Mouse (Mus musculus) midbrain, postnatal 0 days (tissue): ENCODE measurements around the gene Krtap1-3. TPM values are rescaled to one million over a fixed set of nuclear protein-coding genes. Genes with fewer than 3 reads are reported as not detected.

Experiments
- ATAC-seq: fragments of 200-750 bp; cut with Nextera tagmentation; 2 replicates; pipeline ENCODE4 v1.8.0; 2017; ENCODE audit warnings: moderate number of reproducible peaks, mild to moderate bottlenecking, moderate TSS enrichment, moderate library complexity; ENCODE audit not compliant: low FRiP score
- DNase-seq: peaks from one replicate; pipeline ENCODE4 v3.0.0-alpha.2; 2015; ENCODE audit warnings: low spot score
- H3K27ac ChIP-seq: fragments of 300-500 bp; sonication (generic); 2 replicates; pipeline ENCODE4 v1.5.1; 2014; ENCODE audit warnings: low read depth, mild to moderate bottlenecking, low read length, mixed read lengths
- H3K27me3 ChIP-seq: fragments of 300-500 bp; sonication (generic); 2 replicates; pipeline ENCODE4 v1.6.1; 2014; ENCODE audit warnings: low read length, control low read depth, mixed read lengths; ENCODE audit not compliant: insufficient read depth
- H3K36me3 ChIP-seq: fragments of 300-500 bp; sonication (generic); 2 replicates; pipeline ENCODE4 v1.6.1; 2014; ENCODE audit warnings: low read length, control low read depth, mixed read lengths; ENCODE audit not compliant: insufficient read depth
- H3K4me1 ChIP-seq: fragments of 300-500 bp; sonication (generic); 2 replicates; pipeline ENCODE4 v1.6.1; 2014; ENCODE audit warnings: mild to moderate bottlenecking, control low read depth, antibody characterized with exemption, low read length, mixed read lengths; ENCODE audit not compliant: insufficient read depth
- H3K4me2 ChIP-seq: fragments of 300-500 bp; sonication (generic); 2 replicates; pipeline ENCODE4 v1.6.1; 2014; ENCODE audit warnings: low read depth, mild to moderate bottlenecking, low read length, mixed read lengths; ENCODE audit not compliant: poor library complexity, severe bottlenecking
- H3K4me3 ChIP-seq: fragments of 300-500 bp; sonication (generic); 2 replicates; pipeline ENCODE4 v1.5.1; 2014; ENCODE audit warnings: low read depth, mild to moderate bottlenecking, low read length, moderate library complexity
- H3K9ac ChIP-seq: fragments of 300-500 bp; sonication (generic); replicated peaks from 2 replicates; pipeline ENCODE4 v1.6.1; 2014; ENCODE audit warnings: mild to moderate bottlenecking, low read length, moderate library complexity, mixed read lengths; ENCODE audit not compliant: poor library complexity, severe bottlenecking
- H3K9me3 ChIP-seq: fragments of 300-500 bp; sonication (generic); 2 replicates; pipeline ENCODE4 v1.6.1; 2016; ENCODE audit warnings: low read length, control low read depth
- CTCF ChIP-seq: IDR thresholded peaks from 2 replicates; pipeline ENCODE4 v1.5.1; 2016; ENCODE audit warnings: antibody characterized with exemption, mild to moderate bottlenecking
- WGBS: fragments of 180-500 bp; shearing (Covaris S2); extraction: QIAGEN DNeasy Blood & Tissue Kit; methylation state at CpG from one replicate; pipeline ENCODE4 v1.1.7; 2014; 5-methylcytosine and 5-hydroxymethylcytosine counted together
- polyA plus RNA-seq: library from polyadenylated mRNA; unstranded; fragments of >200 nt; fragmentation: Nextera tagmentation; extraction: Ambion mirVana; gene quantifications from 2 replicates; pipeline ENCODE4 v1.2.1, GENCODE M21; 2015
- total RNA-seq: library from RNA; depleted of rRNA; stranded (reverse); fragments of >200 nt; gene quantifications from 2 replicates; pipeline ENCODE4 v1.2.3, GENCODE M21; 2014; rRNA removed

The Krtap1-3 gene
- not detected in 2 replicates for total RNA-seq
- polyA plus RNA-seq = not detected in 2 replicates

GRCm38 (mm10) chr11:99590981-99591380 lies at the start of gene Krtap1-3:
TSS of gene Krtap1-3 (minus strand) at chr11:99591339.
- no peaks in the 10 kb centered on the region for H3K4me1 ChIP-seq
- H3K4me3 ChIP-seq = no peak within 1 kb of the TSS
- TF ChIP-seq CTCF = no peak
- DNase-seq = no peak
- WGBS = 88% methylated on average over 6 of the region's 6 CpGs
- no peak within 1 kb of the TSS for H3K9ac ChIP-seq
- no peak within 1 kb of the TSS for H3K27ac ChIP-seq
- H3K4me2 ChIP-seq = no peak within 1 kb of the TSS
- no peak for ATAC-seq
- no peaks in the 10 kb centered on the region for H3K9me3 ChIP-seq
- no peaks in the 10 kb centered on the region for H3K36me3 ChIP-seq
- H3K27me3 ChIP-seq = no peaks in the 10 kb centered on the region

GRCm38 (mm10) chr11:99640926-99641325 lies 49.8 kb upstream of the Krtap1-3 start:
- H3K4me2 ChIP-seq = no peak overlapping the region
- no peaks in the 10 kb centered on the region for H3K27me3 ChIP-seq
- no peak overlapping the region for H3K27ac ChIP-seq
- no peak for TF ChIP-seq CTCF
- 41% methylated on average over 1 of the region's 1 CpGs for whole genome bisulfite sequencing
- no peak for ATAC-seq
- H3K36me3 ChIP-seq = no peaks in the 10 kb centered on the region
- H3K9ac ChIP-seq = no peak overlapping the region
- H3K4me1 ChIP-seq = no peaks in the 10 kb centered on the region
- H3K9me3 ChIP-seq = no peaks in the 10 kb centered on the region
- no peak for DNase-seq
- H3K4me3 ChIP-seq = no peak overlapping the region

- Histone ChIP-seq H3K27ac (no peak overlapping the region), H3K36me3 (no peaks in the 10 kb centered on the region), H3K9me3 (no peaks in the 10 kb centered on the region), H3K4me3 (no peak overlapping the region), H3K4me2 (no peak overlapping the region), H3K27me3 (no peaks in the 10 kb centered on the region), H3K9ac (no peak overlapping the region), H3K4me1 (no peaks in the 10 kb centered on the region)
- 54% methylated on average over 1 of the region's 1 CpGs for WGBS
- TF ChIP-seq CTCF = no peak
- DNase-seq (no peak), ATAC-seq (no peak)
Observed at GRCm38 (mm10) chr11:99637086-99637485, 45.9 kb upstream of the Krtap1-3 start.

GRCm38 (mm10) chr11:99634653-99635134 lies 43.6 kb upstream of the Krtap1-3 start, which contains the start of gene Krtap4-2:
TSS of gene Krtap4-2 (minus strand) at chr11:99635084.
- Histone ChIP-seq H3K27me3 (no peaks in the 10 kb centered on the region), H3K4me2 (no peak within 1 kb of the TSS), H3K36me3 (no peaks in the 10 kb centered on the region), H3K9ac (no peak within 1 kb of the TSS), H3K4me3 (no peak within 1 kb of the TSS), H3K27ac (no peak within 1 kb of the TSS), H3K4me1 (no peaks in the 10 kb centered on the region), H3K9me3 (no peaks in the 10 kb centered on the region)
- no peak for ATAC-seq
- no peak for DNase-seq
- WGBS = 35% methylated on average over 8 of the region's 8 CpGs
- no peak for TF ChIP-seq CTCF

- ATAC-seq = no peak
- Histone ChIP-seq H3K9ac (no peak overlapping the region), H3K4me1 (no peaks in the 10 kb centered on the region), H3K9me3 (no peaks in the 10 kb centered on the region), H3K4me3 (no peak overlapping the region), H3K27ac (no peak overlapping the region), H3K4me2 (no peak overlapping the region), H3K36me3 (no peaks in the 10 kb centered on the region), H3K27me3 (no peaks in the 10 kb centered on the region)
- TF ChIP-seq CTCF = no peak
- 72% methylated on average over 2 of the region's 2 CpGs for WGBS
- DNase-seq = no peak
Observed at GRCm38 (mm10) chr11:99633293-99633692, 42.2 kb upstream of the Krtap1-3 start.

- Histone ChIP-seq H3K9ac (no peak overlapping the region), H3K4me2 (no peak overlapping the region), H3K4me1 (no peaks in the 10 kb centered on the region), H3K36me3 (no peaks in the 10 kb centered on the region), H3K9me3 (no peaks in the 10 kb centered on the region), H3K27ac (no peak overlapping the region), H3K4me3 (no peak overlapping the region), H3K27me3 (no peaks in the 10 kb centered on the region)
- TF ChIP-seq CTCF = no peak
- DNase-seq (no peak), ATAC-seq (no peak)
- WGBS = 72% methylated on average over 3 of the region's 3 CpGs
Observed at GRCm38 (mm10) chr11:99630890-99631289, 39.8 kb upstream of the Krtap1-3 start.
